Mouse (Mus musculus) embryonic fibroblast, embryonic 13.5 days (primary cell): ENCODE measurements around the gene Trim29. TPM values are rescaled to one million over a fixed set of nuclear protein-coding genes. Genes with fewer than 3 reads are reported as not detected.

Source experiments
- H3K27ac ChIP-seq: 2 replicates; pipeline ENCODE4 v1.5.1; 2012; ENCODE audit warnings: low read length, control low read depth, inconsistent platforms; ENCODE audit not compliant: insufficient read depth
- H3K4me1 ChIP-seq: 2 replicates; pipeline ENCODE4 v1.6.1; 2011; ENCODE audit warnings: low read length; ENCODE audit not compliant: control insufficient read depth, insufficient read depth
- H3K4me3 ChIP-seq: 2 replicates; pipeline ENCODE4 v1.5.1; 2011; ENCODE audit warnings: mild to moderate bottlenecking, control low read depth, low read length; ENCODE audit not compliant: insufficient read depth
- CTCF ChIP-seq: IDR thresholded peaks from 2 replicates; pipeline ENCODE4 v1.5.1; 2011; ENCODE audit warnings: mild to moderate bottlenecking, control low read depth, low read length, moderate library complexity, borderline replicate concordance; ENCODE audit not compliant: insufficient read depth
- POLR2A ChIP-seq: IDR thresholded peaks from 2 replicates; pipeline ENCODE4 v1.6.1; 2011; ENCODE audit warnings: low read depth, mild to moderate bottlenecking, control low read depth, low read length, moderate library complexity
- polyA plus RNA-seq: library from polyadenylated mRNA; stranded (reverse); fragments of >200 nt; gene quantifications from 2 replicates; pipeline ENCODE4 v1.2.4, GENCODE M21; 2011; ENCODE audit warnings: low read depth; ENCODE audit not compliant: missing spikeins, insufficient read length

The Trim29 gene
- polyA plus RNA-seq, 1 experiment: not detected

GRCm38 (mm10) chr9:43358591-43359323 lies 48.1 kb downstream of the Trim29 start:
- TF ChIP-seq CTCF: no peak
- TF ChIP-seq POLR2A: no peak

GRCm38 (mm10) chr9:43368781-43369180 lies 58.1 kb downstream of the Trim29 start:
- H3K4me3 ChIP-seq: no peak overlapping the region
- no peak overlapping the region for H3K27ac ChIP-seq
- TF ChIP-seq POLR2A (no peak), CTCF (no peak)
- no peaks in the 10 kb centered on the region for H3K4me1 ChIP-seq

More at GRCm38 (mm10) chr9:43358591-43359323, 48.1 kb downstream of the Trim29 start:
- Histone ChIP-seq H3K27ac (no peak overlapping the region), H3K4me1 (no peaks in the 10 kb centered on the region), H3K4me3 (no peak overlapping the region)

- Histone ChIP-seq H3K27ac (no peak overlapping the region), H3K4me1 (no peaks in the 10 kb centered on the region), H3K4me3 (no peak overlapping the region)
- no peak for TF ChIP-seq CTCF
- no peak for TF ChIP-seq POLR2A
Measured at GRCm38 (mm10) chr9:43383871-43384270, 73.2 kb downstream of the Trim29 start.

GRCm38 (mm10) chr9:43384400-43384799 lies 73.8 kb downstream of the Trim29 start:
- Histone ChIP-seq H3K4me1 (no peaks in the 10 kb centered on the region), H3K27ac (no peak overlapping the region), H3K4me3 (no peak overlapping the region)
- TF ChIP-seq POLR2A (no peak), CTCF (no peak)

Other genes starting within 250 kb of the Trim29 start
- gene Arhgef12, start 203.6 kb upstream of the Trim29 start, polyA plus RNA-seq: 56.1 and 56.6 TPM in 2 replicates
- 5.5 and 6.6 TPM in 2 replicates for gene Tmem136, start 194.3 kb upstream of the Trim29 start, polyA plus RNA-seq
- gene Pou2f3, start 100.5 kb upstream of the Trim29 start, polyA plus RNA-seq: not detected in 2 replicates
- 147 and 210 TPM in 2 replicates for gene Oaf, start 70.9 kb upstream of the Trim29 start, polyA plus RNA-seq